Mouse (Mus musculus) embryo, embryonic 9.5 days (tissue): ENCODE data around the gene Desi2.
"Not testable (repeated sequence)": the region's sequence is repeated elsewhere in the genome, so short reads cannot be mapped to it uniquely, and the experiment has no call there.

Source experiments
- DNase-seq: peaks from one replicate; pipeline ENCODE4 v3.0.0-alpha.2; 2017; ENCODE audit errors: extremely low spot score

Desi2 gene

DNA sequence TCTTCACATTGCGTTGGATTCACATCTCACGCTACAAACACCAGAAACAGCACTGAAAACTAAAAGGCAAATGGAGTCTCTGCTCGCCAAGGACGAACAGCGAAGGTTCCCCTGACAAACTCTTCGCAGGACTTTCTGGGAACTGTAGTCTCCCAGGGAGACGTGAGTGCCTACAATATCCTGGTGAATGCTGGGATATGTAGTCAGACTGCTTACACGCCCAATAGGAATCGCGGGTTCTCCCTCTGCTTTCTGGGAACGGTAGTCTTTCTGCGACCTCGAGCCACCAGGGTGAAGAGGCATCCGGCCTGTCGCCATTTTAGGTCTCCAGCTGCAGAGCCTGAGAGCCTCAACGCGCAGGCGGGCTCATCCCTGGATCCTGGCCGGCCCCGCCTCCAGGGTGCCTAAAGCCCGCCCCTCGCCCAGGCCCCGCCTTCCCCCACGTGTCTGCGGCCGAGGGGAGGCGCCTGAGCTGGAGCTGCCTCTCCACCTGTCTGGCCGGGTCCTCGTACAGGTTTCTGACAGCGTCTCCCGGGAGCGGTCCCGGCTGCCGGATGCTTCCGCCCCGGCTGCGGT is at the start of gene Desi2:
Gene Desi2 (plus strand): TSS at position 202 of the 576 bp plus-strand sequence.
- peak; percentile 94 for DNase-seq

DNA sequence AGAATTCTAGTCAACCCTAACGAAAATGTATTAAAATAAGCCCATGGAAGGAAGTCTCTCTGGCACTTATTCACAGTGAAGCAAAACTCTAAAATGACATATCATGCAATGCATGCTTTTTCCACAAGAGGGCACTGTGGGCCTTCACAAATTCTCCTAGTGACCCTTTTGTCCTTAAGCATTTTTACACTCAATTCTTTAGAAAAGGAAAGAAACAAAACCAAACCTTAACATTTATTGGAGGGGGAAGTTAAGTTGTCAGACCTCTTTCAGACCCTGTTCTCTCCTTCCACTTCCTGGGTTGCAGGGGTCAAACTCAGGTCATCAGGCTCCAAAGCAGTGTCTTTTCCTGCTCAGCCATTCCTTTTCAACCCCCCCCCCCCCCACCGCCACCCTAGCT is 40.7 kb upstream of the Desi2 start:
- peak; percentile 24 for DNase-seq

DNA sequence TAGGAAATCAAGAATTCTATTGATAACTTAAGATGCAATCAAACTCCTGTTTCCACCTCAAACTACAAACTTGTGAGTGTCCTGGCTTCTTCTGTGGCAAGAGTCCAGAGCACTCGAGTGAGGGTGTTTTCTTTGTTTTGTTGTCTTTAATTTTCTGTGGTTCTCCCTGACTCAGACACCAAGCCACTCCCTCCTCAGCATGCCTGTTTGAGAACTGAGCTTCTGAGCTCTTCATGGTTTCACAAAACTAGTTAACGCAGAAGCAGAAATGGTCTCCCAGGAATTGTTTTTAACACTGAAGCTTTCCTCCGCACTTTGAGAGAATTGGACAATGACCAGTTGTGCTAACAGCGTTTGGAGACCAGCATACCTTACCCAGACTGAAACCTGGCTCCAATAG is 40.3 kb upstream of the Desi2 start:
- DNase-seq, result peak; percentile 9

DNA sequence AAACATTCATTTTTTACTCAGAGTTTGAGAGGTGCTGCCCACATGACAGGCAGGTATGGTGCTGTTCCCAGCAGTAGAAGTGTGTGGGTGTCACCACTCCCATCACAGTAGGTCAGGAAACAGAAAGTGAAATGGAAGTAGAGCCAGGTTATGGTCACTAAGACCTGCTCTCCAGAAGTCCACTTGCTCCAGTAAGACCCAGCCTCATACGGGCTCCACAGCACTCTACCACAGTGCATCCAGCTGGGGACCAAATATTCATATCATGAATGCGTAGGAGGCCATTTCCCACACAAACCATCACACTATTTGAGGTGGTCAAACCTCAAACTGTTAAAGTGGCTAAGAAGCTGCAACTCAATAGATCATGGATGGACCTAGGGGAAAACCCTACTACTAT is 5.0 kb upstream of the Desi2 start:
- DNase-seq, result no peak

DNA sequence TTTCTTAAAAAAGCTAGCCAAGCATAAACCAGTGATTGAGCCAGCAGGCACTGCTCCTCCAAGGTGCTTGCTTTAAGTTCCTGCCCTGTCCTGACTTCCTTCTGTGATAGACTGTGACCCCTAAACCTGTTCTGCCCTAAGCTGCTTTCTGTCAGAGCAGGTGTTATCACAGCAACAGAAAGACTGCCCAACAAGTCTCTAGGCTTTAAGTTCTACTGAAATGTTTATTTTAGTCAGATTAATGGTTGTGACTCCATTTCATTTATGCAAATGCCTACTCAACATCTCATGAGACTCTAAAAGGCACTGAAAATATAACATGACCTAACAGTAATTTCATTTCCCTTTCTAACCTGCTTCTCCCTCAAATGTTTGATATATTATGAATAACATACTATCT is 1.6 kb upstream of the Desi2 start:
- no peak for DNase-seq

DNA sequence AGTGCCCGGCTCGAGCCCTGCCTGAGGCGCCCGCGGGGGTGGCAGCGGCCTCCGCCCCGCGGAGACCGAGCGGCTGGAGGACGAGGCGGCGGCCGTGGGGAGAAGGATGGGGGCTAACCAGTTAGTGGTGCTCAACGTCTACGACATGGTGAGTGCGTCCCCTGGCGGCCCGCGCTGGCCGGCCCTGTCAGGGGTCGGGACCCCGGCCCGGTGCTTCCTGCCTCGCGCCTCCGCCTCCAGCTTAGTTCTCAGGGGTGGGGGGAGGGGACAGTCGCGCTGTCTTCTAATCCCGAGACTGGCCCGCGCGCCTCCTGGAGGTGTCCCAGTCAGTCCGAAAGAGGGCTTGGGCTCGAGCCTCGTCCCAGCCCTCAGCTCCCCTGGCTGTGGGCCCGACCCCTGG is 593 bp downstream of the Desi2 start:
- peak; percentile 88 for DNase-seq

DNA sequence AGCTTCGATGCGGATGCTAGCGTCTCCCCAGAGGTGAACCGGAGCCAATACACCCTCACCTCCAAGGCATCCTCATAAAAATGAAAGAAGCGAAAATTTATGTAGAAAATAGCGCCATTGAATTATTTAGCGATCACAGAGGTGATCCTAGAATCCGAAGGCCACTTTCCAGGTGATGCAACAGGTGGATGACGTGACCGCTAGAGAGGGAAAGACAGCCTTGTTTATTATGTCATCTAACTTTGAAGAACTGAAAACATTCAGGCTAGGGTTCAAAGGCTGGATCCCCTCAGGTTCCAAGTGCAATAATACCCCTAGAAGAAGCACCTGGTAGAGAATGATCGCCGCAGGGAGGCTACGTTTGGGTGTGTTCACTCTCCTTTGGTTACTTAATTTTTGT is 1.2 kb downstream of the Desi2 start:
- DNase-seq, result no peak

DNA sequence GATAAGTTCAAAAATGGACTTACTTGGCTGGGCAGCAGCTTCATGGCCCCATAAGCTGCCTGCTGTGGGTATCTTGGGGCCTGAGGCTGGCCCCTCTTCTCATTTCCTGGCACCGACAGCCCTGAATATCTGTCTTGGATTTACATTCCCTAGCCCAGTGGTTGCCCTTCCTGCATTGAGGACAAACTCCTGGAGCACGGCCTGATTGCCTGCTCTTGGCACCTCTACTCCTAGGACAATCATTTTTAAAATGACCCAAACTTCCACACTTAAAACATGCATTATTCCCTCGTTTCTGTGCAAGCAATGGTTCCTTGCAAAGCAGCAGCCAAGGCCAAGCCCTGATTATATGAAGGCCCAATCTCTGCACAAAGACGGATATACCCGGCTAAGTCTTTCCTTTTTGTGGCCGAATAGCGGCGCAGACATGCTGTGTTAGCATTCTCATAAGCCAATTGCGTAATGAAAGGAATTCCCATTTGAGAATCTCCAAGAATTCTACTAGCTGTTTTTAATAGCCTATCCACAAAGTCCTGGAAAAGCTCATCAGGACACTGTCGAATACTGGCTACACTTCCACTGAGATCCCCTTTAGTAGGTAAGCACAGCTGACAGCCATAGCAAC is 18.6 kb downstream of the Desi2 start:
- DNase-seq, result no peak

DNA sequence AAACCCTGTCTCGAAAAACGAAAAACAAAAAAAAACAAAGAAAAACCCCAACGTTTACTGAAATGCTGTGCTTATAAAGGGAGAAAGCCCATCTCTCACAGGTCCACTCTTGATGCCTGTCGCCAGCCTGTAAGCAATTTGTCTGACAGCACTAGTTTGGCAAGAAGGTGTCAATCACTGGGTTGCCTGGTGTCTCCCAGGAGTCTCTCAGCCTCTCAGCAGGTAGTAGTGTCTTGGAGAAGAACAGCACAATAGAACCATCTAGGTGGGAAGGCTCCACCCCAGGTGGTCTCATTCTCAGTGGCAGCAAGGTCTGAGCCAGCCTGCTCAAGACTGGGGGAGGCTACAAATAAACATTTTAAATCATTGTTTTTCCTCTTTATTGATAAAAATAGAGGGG is 20.6 kb downstream of the Desi2 start:
- DNase-seq, result not testable (repeated sequence)

DNA sequence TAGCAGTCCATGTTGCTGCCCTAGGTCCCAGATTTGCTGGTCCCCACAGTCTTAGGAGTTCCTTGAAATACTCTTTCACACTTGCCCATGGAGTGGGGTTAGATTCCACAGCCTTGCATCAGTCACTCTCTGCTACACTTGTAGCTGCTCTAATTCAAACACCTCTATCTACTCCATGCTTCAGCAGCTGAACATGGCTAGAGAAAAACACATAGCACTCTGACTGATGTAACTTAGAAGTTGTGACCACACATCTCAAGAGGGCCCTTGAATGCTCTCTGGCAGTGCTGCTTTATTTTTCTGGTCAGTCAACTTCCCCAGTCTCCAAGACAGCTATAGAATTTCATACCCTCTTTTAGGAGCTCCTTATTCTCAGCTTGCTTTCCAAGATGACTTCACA is 22.7 kb downstream of the Desi2 start:
- no peak for DNase-seq

DNA sequence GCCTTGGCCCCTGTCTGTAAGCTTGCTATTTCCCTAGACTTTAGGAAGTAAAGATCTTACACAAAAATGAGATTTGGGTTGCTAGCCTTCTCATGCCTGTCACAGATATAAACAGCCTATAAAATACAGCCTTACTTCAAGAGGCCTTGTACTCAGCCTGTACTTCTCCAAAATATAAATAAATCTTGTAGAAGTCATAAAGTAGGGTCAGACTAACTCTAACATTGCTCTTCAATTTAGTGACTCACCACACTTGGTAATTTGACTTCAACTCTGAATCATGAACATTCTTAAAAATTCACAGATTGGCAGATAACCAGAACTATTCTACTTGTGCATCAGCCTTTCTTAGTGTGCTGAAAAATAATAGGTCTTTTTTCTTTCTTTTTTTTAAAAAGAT is 29.9 kb downstream of the Desi2 start:
- DNase-seq, result no peak

DNA sequence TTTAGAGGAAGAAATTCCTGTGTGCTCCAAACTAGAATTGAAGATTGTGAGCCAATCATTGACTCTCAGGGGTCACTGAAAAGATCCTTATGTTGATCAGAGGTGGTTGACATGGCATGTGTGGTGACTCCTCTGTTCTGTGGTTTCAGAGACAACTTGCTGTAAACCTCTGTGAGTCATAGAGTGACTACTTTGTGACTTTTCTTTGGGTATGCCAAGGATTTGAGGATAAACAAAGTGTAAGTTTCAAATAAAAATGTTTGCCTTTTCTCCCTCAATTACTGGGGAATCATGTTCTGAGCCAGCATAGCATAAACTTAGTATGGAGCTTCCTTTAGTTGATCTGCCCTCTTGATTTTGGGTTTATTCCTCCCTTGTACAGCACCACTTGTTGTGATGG is 31.1 kb downstream of the Desi2 start:
- DNase-seq, result no peak

DNA sequence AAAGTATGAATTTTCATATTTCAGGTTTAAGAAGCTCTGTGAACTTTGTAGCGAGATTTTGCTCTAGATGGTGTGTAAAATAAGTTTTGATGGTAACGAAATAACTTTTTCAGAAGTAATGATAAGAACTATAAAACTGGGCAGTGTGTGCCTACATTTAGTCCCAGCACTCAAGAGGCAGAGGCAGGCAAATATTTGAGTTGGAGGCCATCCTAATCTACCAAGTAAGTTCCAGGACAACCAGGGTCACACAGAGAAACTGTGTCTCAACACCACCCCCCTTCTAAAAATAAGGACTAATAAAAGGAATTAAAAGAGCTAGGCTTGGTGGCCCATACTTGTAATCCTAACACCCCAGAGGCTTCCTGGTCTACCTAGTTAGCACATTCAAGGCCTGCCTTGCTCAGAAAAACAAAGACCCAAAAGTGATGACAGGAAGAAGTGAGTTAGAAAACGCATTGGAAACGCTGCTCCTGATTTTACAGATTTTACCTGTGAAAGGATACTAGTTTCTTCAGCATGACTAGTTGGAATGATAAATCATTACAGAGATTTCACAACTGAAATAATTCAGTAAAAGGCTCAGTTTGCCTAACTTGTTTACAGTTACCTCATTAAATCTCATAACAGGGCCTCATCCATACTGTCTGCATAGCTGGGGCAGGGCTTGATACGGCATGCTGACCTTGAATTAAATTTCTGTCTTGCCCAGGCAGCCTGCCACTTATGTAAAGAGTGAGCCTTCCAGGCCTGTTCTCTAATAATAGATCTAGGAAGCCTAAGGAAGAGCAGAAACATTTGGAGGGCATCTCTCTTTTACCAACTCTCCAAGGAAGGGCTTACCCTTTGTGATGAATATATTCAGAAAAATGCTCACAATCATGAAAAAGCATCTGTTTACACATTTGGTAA is 32.2 kb downstream of the Desi2 start:
- DNase-seq, result no peak

DNA sequence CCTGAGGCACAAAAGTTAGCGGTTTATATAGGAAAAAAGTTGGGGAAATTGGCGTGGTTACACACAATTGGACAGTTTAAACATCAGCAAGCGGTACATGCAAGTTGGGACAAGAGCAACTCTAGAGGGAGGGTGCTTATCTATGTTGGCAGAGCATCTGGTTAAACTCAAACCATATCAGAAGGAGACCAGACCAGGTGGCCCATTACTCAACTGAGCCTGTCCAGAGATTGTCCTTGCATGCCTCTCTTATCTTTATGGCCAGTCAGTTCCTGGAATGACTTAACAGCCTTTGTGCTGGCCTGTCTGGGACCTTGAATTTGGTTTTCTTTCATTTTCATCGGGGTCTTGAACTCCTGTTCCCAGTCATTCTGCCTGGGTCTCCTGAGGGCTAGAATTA is 41.7 kb downstream of the Desi2 start:
- not testable (repeated sequence) for DNase-seq

DNA sequence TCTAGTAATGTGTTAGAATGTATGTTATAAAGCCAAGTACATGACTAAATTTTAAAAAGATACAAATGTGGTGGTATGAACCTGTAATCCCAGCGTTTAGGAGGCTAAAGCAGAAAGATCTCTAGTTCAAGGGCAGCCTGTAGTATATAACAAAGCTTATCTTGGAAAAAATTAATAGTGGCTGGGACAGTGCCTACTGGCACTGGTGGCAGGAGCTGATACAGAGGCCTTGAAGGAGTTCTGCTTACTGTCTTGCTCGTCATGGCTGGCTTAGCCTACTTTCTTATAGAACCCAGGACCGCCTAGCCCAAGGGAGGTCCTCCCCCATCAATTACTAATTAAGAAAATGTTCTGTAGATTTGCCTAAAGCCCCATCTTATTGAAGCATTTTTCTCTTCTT is 46.9 kb downstream of the Desi2 start:
- no peak for DNase-seq

DNA sequence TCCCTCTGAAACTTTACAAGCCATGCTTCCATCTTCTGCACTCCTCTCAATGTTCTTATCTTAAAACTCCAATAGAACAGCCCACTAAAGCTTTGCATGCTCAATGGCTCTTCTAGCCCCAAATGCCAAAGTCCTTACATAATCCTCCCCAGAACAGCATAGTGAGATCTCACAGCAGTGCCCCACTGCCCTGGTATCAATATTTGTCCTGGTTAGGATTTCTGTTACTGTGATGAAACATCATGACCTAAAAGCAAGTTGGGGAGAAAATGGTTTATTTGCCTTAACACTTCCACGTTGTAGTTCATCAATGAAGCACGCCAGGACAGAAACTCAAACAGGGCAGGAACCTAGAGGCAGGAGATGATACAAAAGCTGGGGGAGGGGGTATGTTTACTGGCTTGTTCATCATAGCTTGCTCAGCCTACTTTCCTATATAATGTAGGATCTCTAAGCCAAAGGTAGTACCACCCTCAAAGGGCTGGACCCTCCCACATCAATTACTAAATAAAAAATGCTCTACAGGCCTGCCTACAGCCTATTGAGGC is 48.8 kb downstream of the Desi2 start:
- no peak for DNase-seq

DNA sequence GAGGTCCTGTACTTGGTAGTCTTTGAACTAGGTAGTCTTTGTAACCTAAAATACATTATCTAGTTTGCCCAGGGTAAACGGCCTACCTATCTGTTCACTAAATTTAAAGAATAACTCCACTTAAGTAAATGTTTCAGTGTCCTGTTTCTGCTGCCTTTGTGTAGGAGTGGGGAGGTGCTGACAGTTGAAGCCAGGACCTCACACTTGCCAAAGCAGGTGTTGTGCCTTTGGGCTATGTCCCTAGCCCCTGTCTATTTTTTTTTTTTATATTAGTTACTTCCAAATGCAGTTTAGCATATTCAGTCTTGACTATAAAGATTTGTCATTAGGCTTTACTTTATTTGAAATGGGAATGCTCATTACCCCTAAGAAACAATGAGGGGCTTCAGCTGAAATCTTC is 51.5 kb downstream of the Desi2 start:
- DNase-seq, result no peak

DNA sequence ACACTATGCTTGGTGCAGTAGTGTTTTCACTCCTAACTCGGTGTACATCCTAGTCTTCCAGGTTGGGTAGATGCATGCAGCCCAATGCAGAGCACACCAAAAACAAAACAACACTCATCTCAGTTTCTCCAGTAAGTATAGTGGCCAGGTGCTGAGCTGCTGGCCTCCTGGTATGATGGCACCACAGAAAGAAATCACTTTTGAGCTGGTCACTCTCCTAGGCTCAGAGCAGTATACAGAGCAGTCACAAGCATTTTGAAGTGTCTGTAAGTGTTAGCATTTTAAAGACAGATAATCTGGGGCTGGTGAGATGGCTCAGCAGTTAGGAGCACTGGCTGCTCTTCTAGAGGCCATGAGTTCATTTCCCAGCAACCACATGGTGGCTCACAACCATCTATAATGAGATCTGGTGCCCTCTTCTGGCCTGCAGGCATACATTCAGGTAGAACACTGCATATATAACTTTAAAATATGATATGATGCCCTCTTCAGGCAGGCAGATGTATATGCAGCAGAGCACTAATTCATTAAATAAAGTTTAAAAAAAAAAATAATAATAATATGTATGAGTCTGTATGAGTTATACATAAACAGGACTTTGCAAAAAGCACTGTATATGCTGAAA is 54.8 kb downstream of the Desi2 start:
- no peak for DNase-seq

DNA sequence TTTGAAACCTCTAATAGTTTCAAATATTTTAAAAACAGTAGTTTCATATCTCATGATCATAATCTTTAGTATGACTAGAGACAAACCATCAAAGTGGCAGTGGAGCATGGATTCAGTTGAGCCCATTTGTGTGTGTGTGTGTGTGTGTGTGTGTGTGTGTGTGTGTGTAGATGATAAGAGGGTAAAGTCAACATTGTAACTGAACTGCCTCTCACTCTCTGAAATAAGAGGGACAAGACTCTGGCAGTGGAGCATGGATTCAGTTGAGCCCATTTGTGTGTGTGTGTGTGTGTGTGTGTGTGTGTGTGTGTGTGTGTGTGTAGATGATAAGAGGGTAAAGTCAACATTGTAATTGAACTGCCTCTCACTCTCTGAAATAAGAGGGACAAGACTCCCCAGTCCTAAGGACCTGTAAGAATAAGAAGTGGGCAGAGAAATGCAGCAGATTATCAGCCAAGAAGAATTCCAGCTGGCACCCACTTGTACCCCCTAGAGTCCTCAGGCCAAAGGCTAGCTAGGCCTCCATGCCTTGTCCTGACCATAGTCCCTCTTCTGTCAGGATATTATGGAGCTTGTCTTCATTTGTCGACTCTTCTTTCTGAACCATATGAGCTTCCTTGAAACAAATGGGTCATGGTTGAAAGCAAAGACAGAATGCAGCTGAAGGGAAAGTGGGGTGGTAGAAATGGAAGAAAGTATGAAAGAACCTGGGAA is 61.0 kb downstream of the Desi2 start:
- no peak for DNase-seq

DNA sequence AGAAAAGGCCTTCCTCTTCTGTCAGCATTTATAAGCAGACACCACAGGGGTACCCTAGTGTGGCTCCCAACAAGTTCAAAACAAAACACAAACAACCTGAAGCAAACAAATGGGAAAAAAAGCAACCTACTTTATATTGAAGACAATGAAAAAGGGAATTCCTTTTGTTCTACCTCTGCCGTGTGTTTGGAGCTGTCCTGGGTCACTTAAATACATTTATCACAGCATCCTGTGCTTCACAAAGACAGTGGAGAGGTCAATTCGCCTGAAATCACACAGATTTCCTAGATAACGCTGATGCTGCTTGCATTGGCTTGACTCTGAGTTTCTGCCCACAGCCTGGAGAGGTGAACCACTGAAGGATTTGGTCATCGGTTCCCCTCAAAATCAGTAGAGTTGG is 67.4 kb downstream of the Desi2 start:
- no peak for DNase-seq

DNA sequence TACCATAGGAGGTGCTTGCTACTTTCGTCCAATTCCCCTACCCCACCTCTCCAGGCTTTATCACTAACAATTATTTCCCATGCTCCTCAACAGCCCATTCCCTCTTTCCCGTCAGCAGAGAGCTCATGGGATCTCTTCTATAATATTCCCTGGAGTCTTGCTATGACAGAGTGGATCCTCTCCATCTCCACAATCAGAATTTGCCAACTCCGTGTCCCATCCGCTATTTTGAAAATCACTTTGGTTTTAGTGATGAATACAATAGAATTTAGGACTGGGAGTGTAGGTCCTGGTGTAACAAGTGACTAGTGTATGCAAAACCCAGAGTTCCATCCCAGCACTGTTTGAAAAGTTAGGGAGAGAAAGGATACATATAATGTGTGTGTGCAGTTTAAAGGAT is 69.1 kb downstream of the Desi2 start:
- DNase-seq, result no peak

DNA sequence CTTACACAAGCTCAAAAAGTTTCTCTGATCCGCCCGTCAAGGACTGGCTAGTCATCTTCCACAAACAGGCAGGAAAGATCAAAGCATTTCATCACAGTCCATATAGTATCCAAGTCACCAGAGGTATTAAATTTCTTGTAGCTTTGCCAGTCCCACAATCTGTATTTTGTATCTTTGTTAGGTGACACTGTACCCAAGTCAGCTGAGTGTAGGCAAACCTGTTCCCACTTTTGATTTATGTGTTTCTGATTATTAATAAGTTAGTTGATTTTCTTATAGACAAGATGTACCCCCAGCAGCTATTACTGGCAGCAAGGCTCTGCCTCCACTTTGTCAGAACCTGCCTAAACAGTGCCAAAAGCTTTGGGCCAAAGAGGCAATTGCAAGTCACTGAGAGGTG is 71.6 kb downstream of the Desi2 start:
- DNase-seq, result no peak
